Mouse (Mus musculus) kidney, postnatal 10 days (tissue): Measurements from ENCODE around the gene Sirt4.
A peak's percentile ranks its signal among the peaks of the same experiment; 100 is the strongest.

Source experiments
- DNase-seq: peaks from one replicate; pipeline ENCODE4 v3.0.0; 2021; ENCODE audit warnings: mixed read lengths

Gene Sirt4

GRCm38 (mm10) chr5:115432395-115432794, 52.1 kb downstream of the Sirt4 start:
- DNase-seq = no peak

- no peak for DNase-seq
Observed at GRCm38 (mm10) chr5:115431898-115432259, 52.6 kb downstream of the Sirt4 start.

- DNase-seq = peak; percentile 49
Observed at GRCm38 (mm10) chr5:115431061-115431897, 53.2 kb downstream of the Sirt4 start.

- peak; percentile 43 for DNase-seq
Observed at GRCm38 (mm10) chr5:115430187-115430960, 54.2 kb downstream of the Sirt4 start.

GRCm38 (mm10) chr5:115429359-115430186, 55.0 kb downstream of the Sirt4 start, which contains the start of gene Msi1:
TSS of gene Msi1 (plus strand) at chr5:115429599.
- DNase-seq = peak; percentile 57

- DNase-seq = no peak
Observed at GRCm38 (mm10) chr5:115428831-115429358, 55.6 kb downstream of the Sirt4 start.
